Mouse (Mus musculus) midbrain, postnatal 0 days (tissue): Measurements from ENCODE around the gene Abcc8. TPM values are rescaled to one million over a fixed set of nuclear protein-coding genes. Genes with fewer than 3 reads are reported as not detected.

ENCODE experiments used
- ATAC-seq: fragments of 200-750 bp; cut with Nextera tagmentation; 2 replicates; pipeline ENCODE4 v1.8.0; 2017; ENCODE audit warnings: moderate number of reproducible peaks, mild to moderate bottlenecking, moderate TSS enrichment, moderate library complexity; ENCODE audit not compliant: low FRiP score
- DNase-seq: peaks from one replicate; pipeline ENCODE4 v3.0.0-alpha.2; 2015; ENCODE audit warnings: low spot score
- H3K27ac ChIP-seq: fragments of 300-500 bp; sonication (generic); 2 replicates; pipeline ENCODE4 v1.5.1; 2014; ENCODE audit warnings: low read depth, mild to moderate bottlenecking, low read length, mixed read lengths
- H3K27me3 ChIP-seq: fragments of 300-500 bp; sonication (generic); 2 replicates; pipeline ENCODE4 v1.6.1; 2014; ENCODE audit warnings: low read length, control low read depth, mixed read lengths; ENCODE audit not compliant: insufficient read depth
- H3K36me3 ChIP-seq: fragments of 300-500 bp; sonication (generic); 2 replicates; pipeline ENCODE4 v1.6.1; 2014; ENCODE audit warnings: low read length, control low read depth, mixed read lengths; ENCODE audit not compliant: insufficient read depth
- H3K4me1 ChIP-seq: fragments of 300-500 bp; sonication (generic); 2 replicates; pipeline ENCODE4 v1.6.1; 2014; ENCODE audit warnings: mild to moderate bottlenecking, control low read depth, antibody characterized with exemption, low read length, mixed read lengths; ENCODE audit not compliant: insufficient read depth
- H3K4me2 ChIP-seq: fragments of 300-500 bp; sonication (generic); 2 replicates; pipeline ENCODE4 v1.6.1; 2014; ENCODE audit warnings: low read depth, mild to moderate bottlenecking, low read length, mixed read lengths; ENCODE audit not compliant: poor library complexity, severe bottlenecking
- H3K4me3 ChIP-seq: fragments of 300-500 bp; sonication (generic); 2 replicates; pipeline ENCODE4 v1.5.1; 2014; ENCODE audit warnings: low read depth, mild to moderate bottlenecking, low read length, moderate library complexity
- H3K9ac ChIP-seq: fragments of 300-500 bp; sonication (generic); replicated peaks from 2 replicates; pipeline ENCODE4 v1.6.1; 2014; ENCODE audit warnings: mild to moderate bottlenecking, low read length, moderate library complexity, mixed read lengths; ENCODE audit not compliant: poor library complexity, severe bottlenecking
- H3K9me3 ChIP-seq: fragments of 300-500 bp; sonication (generic); 2 replicates; pipeline ENCODE4 v1.6.1; 2016; ENCODE audit warnings: low read length, control low read depth
- CTCF ChIP-seq: IDR thresholded peaks from 2 replicates; pipeline ENCODE4 v1.5.1; 2016; ENCODE audit warnings: antibody characterized with exemption, mild to moderate bottlenecking
- WGBS: fragments of 180-500 bp; shearing (Covaris S2); extraction: QIAGEN DNeasy Blood & Tissue Kit; methylation state at CpG from one replicate; pipeline ENCODE4 v1.1.7; 2014; 5-methylcytosine and 5-hydroxymethylcytosine counted together
- polyA plus RNA-seq: library from polyadenylated mRNA; unstranded; fragments of >200 nt; fragmentation: Nextera tagmentation; extraction: Ambion mirVana; gene quantifications from 2 replicates; pipeline ENCODE4 v1.2.1, GENCODE M21; 2015
- total RNA-seq: library from RNA; depleted of rRNA; stranded (reverse); fragments of >200 nt; gene quantifications from 2 replicates; pipeline ENCODE4 v1.2.3, GENCODE M21; 2014

Gene Abcc8
- total and polyA plus RNA-seq, 2 experiments from 2014 or later = 9.6 to 18.7 TPM

DNA sequence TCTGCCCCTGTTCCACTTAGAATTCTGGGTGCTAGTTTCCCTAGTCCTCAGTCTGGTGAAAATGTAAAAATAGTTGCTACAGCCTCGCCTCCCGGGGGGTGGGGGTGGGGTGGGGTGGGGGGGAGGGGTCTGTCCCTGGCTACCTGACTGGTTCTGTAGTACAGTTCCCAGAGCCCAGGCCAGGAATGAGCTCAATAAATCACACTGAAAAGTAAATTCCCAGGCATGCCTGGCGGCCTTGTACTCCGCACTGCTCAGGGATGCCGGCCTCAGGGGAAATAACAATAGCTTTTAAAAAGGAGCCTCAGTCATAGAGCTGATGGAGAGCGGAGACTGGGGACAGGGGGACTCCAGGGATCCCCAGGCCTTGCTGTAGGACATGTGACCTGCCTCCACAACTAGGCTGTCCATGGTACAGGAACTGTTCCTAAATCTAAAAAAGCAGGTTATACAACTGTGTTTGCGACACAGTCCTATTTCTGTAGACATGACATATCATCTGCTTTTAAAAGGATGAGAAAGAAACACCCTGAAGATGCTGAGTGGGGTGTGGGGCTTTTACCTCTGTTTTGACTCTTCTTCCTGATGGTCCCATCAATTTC is 41.4 kb downstream of the Abcc8 start:
- H3K27ac ChIP-seq = no peak overlapping the region
- WGBS = 41% methylated on average over 7 of the region's 7 CpGs
- H3K4me3 ChIP-seq = no peak overlapping the region
- H3K36me3 ChIP-seq = no peaks in the 10 kb centered on the region
- no peak for DNase-seq
- H3K4me1 ChIP-seq = peaks cover 4% of the 10 kb centered on the region; the same call in 1 of the 2 replicates
- ATAC-seq = no peak
- H3K9ac ChIP-seq = no peak overlapping the region
- H3K4me2 ChIP-seq = no peak overlapping the region
- TF ChIP-seq CTCF = no peak
- no peaks in the 10 kb centered on the region for H3K27me3 ChIP-seq
- no peaks in the 10 kb centered on the region for H3K9me3 ChIP-seq

- no peak for ATAC-seq
These were observed 46.0 kb downstream of the Abcc8 start for GRCm38 (mm10) chr7:46133858-46134257.

DNA sequence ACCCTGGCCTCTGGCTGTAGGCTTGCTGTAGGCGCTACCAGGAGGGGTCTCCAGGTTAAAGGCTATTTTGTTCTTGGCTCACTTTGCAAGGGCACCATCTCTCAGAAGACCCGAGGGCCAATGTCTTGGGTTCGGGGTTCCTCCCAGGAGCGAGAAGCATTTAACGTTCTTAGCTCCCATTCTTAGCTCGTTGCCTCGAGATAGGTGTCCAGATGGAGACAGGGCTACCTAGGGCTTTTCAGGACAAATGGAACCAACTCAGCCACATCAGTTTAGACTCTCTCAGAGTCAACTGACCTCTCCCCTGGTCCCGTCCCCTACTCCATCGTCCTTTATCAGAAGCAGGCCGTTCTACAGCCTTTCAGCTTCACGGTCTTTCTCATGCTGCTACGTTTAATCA is 47.6 kb downstream of the Abcc8 start:
- DNase-seq = no peak
- no peak for ATAC-seq
- no peak overlapping the region for H3K9ac ChIP-seq
- no peaks in the 10 kb centered on the region for H3K9me3 ChIP-seq
- H3K4me3 ChIP-seq = no peak overlapping the region
- no peaks in the 10 kb centered on the region for H3K27me3 ChIP-seq
- no peak overlapping the region for H3K4me2 ChIP-seq
- no peak overlapping the region for H3K27ac ChIP-seq
- H3K36me3 ChIP-seq = no peaks in the 10 kb centered on the region
- no peak for TF ChIP-seq CTCF
- peaks cover 11% of the 10 kb centered on the region; the same call in 1 of the 2 replicates for H3K4me1 ChIP-seq
- 88% methylated on average over 12 of the region's 12 CpGs for WGBS

More at GRCm38 (mm10) chr7:46133858-46134257, 46.0 kb downstream of the Abcc8 start:
- H3K4me2 ChIP-seq = no peak overlapping the region
- H3K9me3 ChIP-seq = no peaks in the 10 kb centered on the region
- 35% methylated on average over 7 of the region's 7 CpGs for WGBS
- H3K4me1 ChIP-seq = peaks cover 11% of the 10 kb centered on the region; the same call in 1 of the 2 replicates
- H3K9ac ChIP-seq = no peak overlapping the region
- TF ChIP-seq CTCF = no peak
- H3K36me3 ChIP-seq = no peaks in the 10 kb centered on the region
- H3K27me3 ChIP-seq = no peaks in the 10 kb centered on the region
- H3K4me3 ChIP-seq = no peak overlapping the region
- H3K27ac ChIP-seq = no peak overlapping the region
- DNase-seq = no peak

DNA sequence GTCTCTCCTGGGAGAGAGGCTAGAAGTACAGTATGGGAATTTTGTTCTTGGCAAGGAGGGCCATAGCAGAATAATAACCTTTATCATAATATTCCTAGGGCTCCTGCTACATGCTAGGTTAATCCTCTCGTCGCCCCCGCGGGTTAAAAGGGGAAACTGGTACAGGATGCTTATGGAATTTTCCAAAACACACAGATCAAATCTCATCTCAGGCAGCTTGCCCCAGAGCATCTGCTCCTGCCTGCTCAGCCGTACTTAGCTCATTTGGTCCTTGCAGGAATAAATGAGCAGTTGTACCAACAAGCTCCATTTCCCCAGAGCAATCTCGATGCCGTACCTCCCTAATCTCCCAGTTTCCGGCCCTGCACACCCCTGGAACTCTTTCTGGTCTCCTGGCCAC is 48.0 kb downstream of the Abcc8 start:
- Histone ChIP-seq H3K9me3 (no peaks in the 10 kb centered on the region), H3K4me3 (no peak overlapping the region), H3K27ac (no peak overlapping the region), H3K4me2 (no peak overlapping the region), H3K27me3 (no peaks in the 10 kb centered on the region), H3K9ac (no peak overlapping the region), H3K4me1 (peaks cover 11% of the 10 kb centered on the region; the same call in 1 of the 2 replicates), H3K36me3 (no peaks in the 10 kb centered on the region)
- no peak for TF ChIP-seq CTCF
- no peak for DNase-seq
- no peak for ATAC-seq
- 52% methylated on average over 8 of the region's 8 CpGs for WGBS

- ATAC-seq (no peak), DNase-seq (no peak)
- TF ChIP-seq CTCF = no peak
- Histone ChIP-seq H3K4me1 (peaks cover 11% of the 10 kb centered on the region; the same call in 1 of the 2 replicates), H3K4me3 (no peak overlapping the region), H3K9ac (no peak overlapping the region), H3K36me3 (no peaks in the 10 kb centered on the region), H3K27ac (no peak overlapping the region), H3K27me3 (no peaks in the 10 kb centered on the region), H3K4me2 (no peak overlapping the region), H3K9me3 (no peaks in the 10 kb centered on the region)
- WGBS = 26% methylated on average over 3 of the region's 3 CpGs
These were observed 48.6 kb downstream of the Abcc8 start for GRCm38 (mm10) chr7:46131266-46131665.

GRCm38 (mm10) chr7:46130723-46131122 is 49.1 kb downstream of the Abcc8 start:
- ATAC-seq = no peak
- Histone ChIP-seq H3K9ac (no peak overlapping the region), H3K9me3 (no peaks in the 10 kb centered on the region), H3K4me3 (no peak overlapping the region), H3K4me2 (no peak overlapping the region), H3K27ac (no peak overlapping the region), H3K36me3 (no peaks in the 10 kb centered on the region), H3K4me1 (peaks cover 11% of the 10 kb centered on the region; the same call in 1 of the 2 replicates), H3K27me3 (no peaks in the 10 kb centered on the region)
- 68% methylated on average over 7 of the region's 7 CpGs for WGBS
- no peak for TF ChIP-seq CTCF
- DNase-seq = no peak
